Mouse (Mus musculus) pancreas, adult 10 weeks (tissue): ENCODE measurements around the gene Map2k2. TPM values are rescaled to one million over a fixed set of nuclear protein-coding genes. Genes with fewer than 3 reads are reported as not detected.

Experiments used
- polyA plus RNA-seq: library from polyadenylated mRNA; stranded (reverse); fragments of 350-450 nt; fragmentation: Illumina TruSeq; extraction: RNeasy Lipid Tissue Mini Kit (QIAGEN cat#74804); gene quantifications from one replicate; pipeline ENCODE4 v1.2.3, GENCODE M21; 2015; ENCODE audit warnings: low read depth, low replicate concordance; ENCODE audit not compliant: insufficient read depth

The Map2k2 gene
- 47.4 TPM for polyA plus RNA-seq

DNA sequence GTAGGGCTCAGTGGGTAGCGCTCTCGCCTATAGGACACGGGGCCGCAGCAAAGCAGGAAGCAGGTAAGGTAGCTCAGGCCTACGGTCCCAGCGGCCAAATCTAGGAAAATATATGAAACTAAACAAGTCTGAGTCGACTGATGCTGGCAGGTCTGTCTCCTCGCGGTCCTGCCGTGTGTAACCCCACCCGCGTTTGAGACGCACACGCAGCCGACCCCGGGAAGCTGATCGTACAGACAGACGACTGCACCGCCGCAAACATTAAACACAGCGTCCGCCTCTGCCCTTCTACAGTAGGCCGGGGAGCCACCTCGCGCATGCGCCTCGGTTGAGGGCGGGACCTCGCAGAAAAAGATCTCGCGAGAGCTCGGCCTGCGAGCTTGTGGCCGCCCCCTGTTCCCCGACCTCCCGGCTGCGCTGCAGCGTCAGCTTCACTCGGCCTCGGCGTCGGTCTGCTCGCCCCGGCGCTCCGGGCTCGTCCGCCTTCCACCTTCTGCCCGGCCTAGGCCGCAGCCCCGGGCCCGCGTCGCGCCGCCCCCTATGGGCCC, at the start of gene Map2k2:
Gene Map2k2, plus strand, starts transcription at position 351 of the 548 bp plus-strand sequence.

DNA sequence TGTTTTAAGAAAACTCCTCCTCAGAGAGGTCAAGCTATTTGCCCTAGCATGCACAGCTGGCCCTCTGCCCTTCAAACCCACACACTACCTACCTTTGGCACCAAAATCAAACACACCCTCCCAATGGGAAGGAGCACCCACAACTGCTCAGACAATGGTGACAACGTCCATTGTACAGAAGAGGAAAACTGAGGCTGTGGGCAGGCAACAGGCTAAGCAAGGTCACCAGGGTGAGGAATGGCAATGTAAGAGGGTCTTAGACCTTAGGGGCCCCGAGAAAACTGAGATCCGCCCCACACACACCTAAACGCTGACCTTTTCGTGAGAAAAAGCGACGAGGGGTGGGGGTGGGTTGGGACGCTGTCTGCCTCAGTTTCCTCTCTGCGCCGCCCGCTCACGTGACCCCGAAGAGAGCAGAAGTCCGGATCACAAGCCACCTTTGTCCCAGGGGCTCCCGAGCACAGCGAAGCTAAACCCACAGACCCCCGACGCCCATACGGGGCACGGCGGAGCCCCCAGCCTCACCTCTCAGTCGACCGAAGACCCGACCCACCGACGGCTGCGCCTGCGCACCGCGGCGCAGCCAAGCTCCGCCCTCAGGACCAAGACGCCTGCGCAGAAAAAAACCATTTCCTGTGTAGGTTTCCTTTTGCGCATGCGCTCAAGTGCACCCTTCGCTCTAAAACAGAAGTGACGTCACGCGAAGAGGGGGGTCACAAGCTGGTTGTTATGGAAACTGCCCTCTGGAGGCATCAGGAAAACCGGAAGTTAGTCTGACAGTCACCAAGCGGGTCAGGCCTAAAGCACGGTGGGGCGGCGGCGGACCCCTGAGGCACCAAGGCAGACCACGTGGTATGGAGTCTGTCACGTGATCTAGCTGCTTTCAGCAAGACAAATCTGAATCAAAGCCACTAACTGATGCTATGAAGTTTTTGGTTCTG, 45.8 kb upstream of the Map2k2 start, which contains the start of gene Sgta:
Gene Sgta, minus strand, starts transcription at position 579 of the 941 bp plus-strand sequence.

DNA sequence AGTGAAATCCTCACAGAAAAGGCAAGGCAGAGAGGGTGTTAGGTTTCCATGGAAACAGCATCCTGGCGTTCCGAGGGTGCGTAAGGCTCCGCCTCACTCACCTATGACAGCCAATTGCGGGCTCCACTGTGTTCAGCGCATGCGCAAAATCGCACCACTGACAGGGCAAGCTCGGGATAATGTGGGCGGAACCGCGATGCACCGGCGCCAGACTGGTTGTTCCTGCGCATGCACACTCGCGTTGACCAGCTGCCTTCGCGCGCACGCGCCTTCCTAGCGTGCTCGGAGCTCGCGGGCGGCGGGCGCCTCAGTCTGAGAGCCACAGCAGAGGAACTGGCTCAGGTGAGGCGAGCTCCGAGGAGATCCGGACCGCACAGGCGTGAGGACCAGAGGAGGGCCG, 35.9 kb upstream of the Map2k2 start, which contains the start of gene Thop1:
Gene Thop1, plus strand, starts transcription at position 200 of the 400 bp plus-strand sequence.

DNA sequence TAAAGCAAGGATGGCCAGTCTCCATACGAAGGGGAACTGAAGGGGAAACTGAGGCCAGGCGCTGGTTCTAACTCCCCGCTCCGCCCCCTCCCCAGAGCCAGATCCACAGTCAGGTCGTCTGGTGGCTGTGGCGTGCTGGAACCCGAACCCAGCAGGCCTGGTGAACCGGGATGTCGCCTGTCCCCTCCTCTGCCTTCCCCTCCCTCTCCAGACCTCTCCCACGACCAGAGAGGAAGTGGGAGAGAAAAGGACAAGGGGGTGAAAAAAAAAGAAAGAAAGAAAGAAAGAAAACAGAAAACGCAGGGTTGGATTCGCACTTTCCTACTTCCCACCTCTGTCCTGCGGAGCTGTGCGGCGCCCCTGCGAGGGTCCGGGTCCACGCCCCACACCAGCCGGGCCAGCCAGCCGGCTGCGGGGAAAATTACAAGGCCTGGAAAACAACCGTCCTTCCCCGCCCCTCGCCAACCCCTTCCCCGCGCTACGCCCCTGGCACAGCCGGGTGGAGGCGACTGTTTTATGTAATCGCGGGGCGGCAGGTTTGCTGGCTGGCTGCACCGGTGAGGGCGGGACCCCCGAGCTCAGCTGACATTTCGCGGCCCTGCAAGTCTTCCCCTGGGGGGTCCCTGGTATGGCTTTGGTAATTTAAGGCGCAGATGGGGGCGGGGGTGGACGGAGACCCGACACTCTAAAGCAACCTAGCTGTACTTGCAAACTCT, 29.4 kb downstream of the Map2k2 start, which contains the start of gene Zbtb7a:
Gene Zbtb7a, plus strand, starts transcription at position 255 of the 716 bp plus-strand sequence.

DNA sequence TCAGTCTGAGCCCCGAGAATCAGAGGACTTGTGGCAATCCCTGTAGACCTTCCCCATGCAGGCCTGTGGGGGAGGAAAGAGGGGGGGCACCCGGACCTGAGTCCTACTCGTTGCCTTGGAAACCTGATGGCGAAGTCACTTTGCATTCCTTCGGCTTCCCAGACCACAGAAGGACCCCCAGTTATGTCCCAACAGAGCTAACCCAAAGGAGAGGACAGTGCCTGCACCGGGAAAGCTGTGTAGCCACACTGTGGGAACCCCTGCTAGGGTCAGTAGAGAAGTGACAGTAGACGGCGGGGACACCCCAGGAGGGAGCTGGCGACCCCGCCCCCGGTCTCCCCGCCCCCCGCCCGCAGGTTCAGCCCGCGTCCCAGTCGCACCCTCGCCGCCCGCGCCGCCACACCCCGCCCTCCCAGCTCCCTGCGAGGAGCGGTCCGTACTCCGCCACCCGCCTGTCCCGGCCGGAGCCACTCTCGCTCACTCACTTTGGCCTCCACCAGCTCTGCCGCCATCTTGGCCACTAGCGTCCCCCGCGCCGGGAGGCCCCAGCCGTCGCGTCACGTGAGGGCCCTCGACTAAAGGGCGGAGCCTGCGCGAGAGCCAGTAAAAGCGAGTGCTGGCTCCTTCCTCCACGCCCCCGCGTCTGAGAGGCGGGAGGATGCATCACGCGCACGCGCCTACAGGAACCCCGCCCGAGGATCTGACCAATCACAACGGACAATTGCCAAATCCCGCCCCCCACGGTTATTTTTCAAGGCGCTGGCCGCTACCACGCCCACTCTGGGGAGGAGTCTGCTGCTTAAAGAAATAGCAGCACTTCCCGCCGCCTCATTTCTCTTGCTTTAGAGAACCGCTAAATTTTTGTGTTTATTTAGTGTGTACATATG, 61.7 kb downstream of the Map2k2 start, which contains the start of gene Pias4:
Gene Pias4, minus strand, starts transcription at position 724 of the 887 bp plus-strand sequence.

DNA sequence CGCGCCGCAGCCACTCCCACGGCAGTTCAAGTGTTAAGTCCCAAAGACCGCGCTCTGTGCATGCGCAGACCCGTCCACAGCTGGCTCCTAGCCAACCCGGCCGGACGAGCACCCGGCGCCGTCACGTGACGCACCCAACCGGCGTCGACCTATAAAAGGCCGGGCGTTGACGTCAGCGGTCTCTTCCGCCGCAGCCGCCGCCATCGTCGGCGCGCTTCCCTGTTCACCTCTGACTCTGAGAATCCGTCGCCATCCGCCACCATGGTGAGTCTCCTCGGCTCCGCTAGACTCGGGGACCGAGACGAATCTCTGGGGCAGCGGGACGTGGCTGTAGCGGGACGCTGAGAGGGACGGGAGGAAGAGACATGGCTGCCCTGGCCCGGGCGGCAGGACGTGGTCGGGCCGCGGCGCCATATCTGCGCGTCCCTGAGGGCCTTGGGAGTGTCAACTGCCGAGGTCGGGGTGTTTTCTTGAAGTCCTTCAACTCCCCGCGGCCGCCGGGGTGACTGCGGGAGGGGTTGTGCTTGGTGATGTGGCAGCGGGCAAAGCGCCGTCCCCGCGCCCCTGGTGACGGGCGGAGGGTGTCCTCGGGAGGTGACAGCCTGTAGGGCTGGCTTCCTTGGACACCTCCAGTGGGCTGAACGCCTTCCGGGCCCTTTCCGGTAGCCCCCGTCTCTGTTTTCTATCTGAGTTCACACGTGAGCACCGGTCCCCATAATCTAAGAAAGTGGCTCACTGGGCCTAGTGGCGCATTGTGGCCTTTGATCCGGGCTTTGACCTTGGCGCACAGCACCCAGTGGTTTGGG, 71.0 kb downstream of the Map2k2 start, which contains the start of gene Eef2:
Gene Eef2, plus strand, starts transcription at position 166 of the 806 bp plus-strand sequence.

DNA sequence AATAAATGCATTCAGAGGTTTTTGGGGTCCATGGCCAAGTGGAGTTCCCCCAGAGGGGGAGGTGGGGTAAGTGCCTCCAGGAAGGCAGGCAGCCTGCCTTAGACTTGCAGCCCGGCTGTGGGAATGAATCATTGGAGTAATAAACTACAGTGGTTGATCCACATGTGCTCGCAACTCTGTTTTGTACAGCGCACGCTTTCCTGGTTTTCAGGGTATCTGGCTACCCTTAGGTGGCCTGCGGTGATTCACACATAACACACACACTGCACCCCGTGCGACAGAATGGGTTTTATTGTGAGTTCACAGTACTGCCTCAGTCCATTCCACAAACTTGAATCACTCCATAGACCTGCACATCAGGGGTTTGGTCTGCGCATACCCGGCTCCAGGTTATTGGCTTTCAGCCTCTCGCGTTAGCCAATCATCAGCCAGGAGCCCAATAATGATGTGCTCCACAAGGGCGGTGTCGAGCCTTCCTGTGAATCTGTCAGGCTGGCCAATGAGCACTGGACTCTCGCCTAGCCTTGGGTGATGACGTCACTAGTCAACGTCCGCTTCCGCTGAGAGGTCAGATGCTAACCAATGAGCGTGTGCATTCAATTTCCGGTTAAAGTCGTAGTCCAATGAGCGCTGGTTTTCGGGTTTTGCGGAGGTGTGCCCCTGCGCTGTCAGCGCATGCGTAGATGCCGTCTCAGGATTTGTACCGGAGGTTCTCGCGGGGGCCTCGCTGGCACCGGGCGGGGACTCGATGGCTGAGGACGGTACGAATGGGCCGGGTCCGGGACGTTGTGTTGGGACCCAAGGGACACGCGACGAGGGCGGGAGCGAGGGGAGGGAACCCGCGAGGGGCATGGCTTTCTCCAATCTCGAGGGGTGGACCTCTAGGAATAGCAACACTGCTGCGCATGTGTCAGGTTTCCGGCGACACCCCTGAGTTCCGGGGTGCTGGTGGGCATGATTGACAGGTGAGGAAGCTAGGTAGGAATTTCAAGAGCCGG, 76.9 kb downstream of the Map2k2 start, which contains the start of gene Dapk3:
Gene Dapk3, plus strand, starts transcription at position 670 of the 998 bp plus-strand sequence.

Other genes with a start within 250 kb of the Map2k2 start
- not detected for gene Tmprss9, start 234.1 kb upstream of the Map2k2 start, polyA plus RNA-seq
- gene Timm13, start 204.9 kb upstream of the Map2k2 start, polyA plus RNA-seq: 31.2 TPM
- gene Lmnb2, start 187.7 kb upstream of the Map2k2 start, polyA plus RNA-seq: 2.3 TPM
- gene Gadd45b, start 175.8 kb upstream of the Map2k2 start, polyA plus RNA-seq: 4.3 TPM
- 1.4 TPM for gene Gng7, start 91.0 kb upstream of the Map2k2 start, polyA plus RNA-seq
- gene Diras1, start 80.3 kb upstream of the Map2k2 start, polyA plus RNA-seq: not detected
- 5.1 TPM for gene Slc39a3, start 68.5 kb upstream of the Map2k2 start, polyA plus RNA-seq
- gene Sgta, start 45.7 kb upstream of the Map2k2 start, polyA plus RNA-seq: 24.1 TPM
- gene Thop1, start 35.9 kb upstream of the Map2k2 start, polyA plus RNA-seq: 11.8 TPM
- gene Creb3l3, start 7.0 kb upstream of the Map2k2 start, polyA plus RNA-seq: not detected
- gene Zbtb7a, start 29.3 kb downstream of the Map2k2 start, polyA plus RNA-seq: 5.4 TPM
- 7.3 TPM for gene Pias4, start 62.0 kb downstream of the Map2k2 start, polyA plus RNA-seq
- 283 TPM for gene Eef2, start 70.7 kb downstream of the Map2k2 start, polyA plus RNA-seq
- 9.3 TPM for gene Dapk3, start 77.1 kb downstream of the Map2k2 start, polyA plus RNA-seq
- gene 4930442H23Rik, start 77.9 kb downstream of the Map2k2 start, polyA plus RNA-seq: not detected
- gene Nmrk2, start 96.1 kb downstream of the Map2k2 start, polyA plus RNA-seq: not detected
- gene Atcay, start 124.9 kb downstream of the Map2k2 start, polyA plus RNA-seq: 0.20 TPM
- gene Zfr2, start 127.2 kb downstream of the Map2k2 start, polyA plus RNA-seq: 3.4 TPM
- gene Matk, start 147.0 kb downstream of the Map2k2 start, polyA plus RNA-seq: not detected
- 21.2 TPM for gene Mrpl54, start 161.0 kb downstream of the Map2k2 start, polyA plus RNA-seq
- 30.7 TPM for gene Apba3, start 161.0 kb downstream of the Map2k2 start, polyA plus RNA-seq
- gene Tjp3, start 185.7 kb downstream of the Map2k2 start, polyA plus RNA-seq: 3.9 TPM
- 15.5 TPM for gene Pip5k1c, start 187.0 kb downstream of the Map2k2 start, polyA plus RNA-seq
- 7.9 TPM for gene Cactin, start 215.2 kb downstream of the Map2k2 start, polyA plus RNA-seq
- gene Tbxa2r, start 222.8 kb downstream of the Map2k2 start, polyA plus RNA-seq: 3.4 TPM
- gene Gipc3, start 237.4 kb downstream of the Map2k2 start, polyA plus RNA-seq: 1.4 TPM
- gene Hmg20b, start 244.6 kb downstream of the Map2k2 start, polyA plus RNA-seq: 22.8 TPM